Mouse (Mus musculus): ENCODE measurements around the gene Myoz1. TPM values are rescaled to one million over a fixed set of nuclear protein-coding genes. Genes with fewer than 3 reads are reported as not detected.

Myoz1 gene
- total RNA-seq, 2 experiments from 2014 or later: not detected

DNA sequence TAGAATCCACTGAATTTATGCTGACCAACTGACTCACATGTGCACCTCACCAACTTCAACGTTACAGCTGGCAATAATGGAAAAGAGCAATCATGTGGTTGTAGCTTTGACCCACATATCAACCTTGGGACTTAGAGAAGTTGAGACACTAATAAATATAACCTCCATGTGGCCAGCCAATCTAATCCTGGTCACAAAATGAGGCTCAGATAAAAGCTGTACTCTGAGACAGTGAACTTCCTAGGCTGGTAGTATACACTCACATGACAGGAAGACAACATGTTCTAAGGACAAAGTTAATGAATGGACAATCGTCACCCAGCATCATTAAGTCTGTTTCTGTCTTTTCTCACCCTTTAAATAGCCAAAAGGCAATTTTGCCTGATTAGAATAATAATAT is 29.9 kb downstream of the Myoz1 start:
- TF ChIP-seq CTCF (IDR thresholded peaks at IDR 0.05): no peak
- no peak overlapping the region for H3K4me3 ChIP-seq
- intact Hi-C loops (cut with DNase I): no loop called here

DNA sequence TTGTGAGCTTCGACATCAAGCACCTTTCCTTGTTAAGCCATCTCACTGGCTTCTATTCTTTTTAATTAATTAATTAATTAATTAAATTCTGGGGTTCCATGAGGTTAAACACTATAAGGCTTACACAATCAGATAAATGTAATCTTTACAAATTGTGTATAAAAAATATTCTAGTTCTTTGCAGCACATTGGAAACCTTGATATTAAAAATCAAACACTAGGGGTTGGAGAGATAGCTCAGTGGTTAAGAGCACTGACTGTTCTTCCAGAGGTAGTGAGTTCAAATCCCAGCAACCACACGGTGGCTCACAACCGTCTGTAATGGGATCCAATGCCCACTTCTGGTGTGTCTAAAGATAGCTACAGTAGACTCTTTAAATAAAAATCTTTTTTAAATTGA is 33.4 kb downstream of the Myoz1 start:
- H3K27ac ChIP-seq: no peak overlapping the region
- intact Hi-C loops (cut with DNase I): loop anchor here (5.0 kb wide), 1 partner anchor 46 kb away; no protein-coding TSS in a partner anchor

More for the DNA sequence above, 29.9 kb downstream of the Myoz1 start:
- H3K27ac ChIP-seq: no peak overlapping the region
- DNase-seq (ENCODE audit: extremely low spot score in 1 of 2, low spot score in 2 of 2): no peak

DNA sequence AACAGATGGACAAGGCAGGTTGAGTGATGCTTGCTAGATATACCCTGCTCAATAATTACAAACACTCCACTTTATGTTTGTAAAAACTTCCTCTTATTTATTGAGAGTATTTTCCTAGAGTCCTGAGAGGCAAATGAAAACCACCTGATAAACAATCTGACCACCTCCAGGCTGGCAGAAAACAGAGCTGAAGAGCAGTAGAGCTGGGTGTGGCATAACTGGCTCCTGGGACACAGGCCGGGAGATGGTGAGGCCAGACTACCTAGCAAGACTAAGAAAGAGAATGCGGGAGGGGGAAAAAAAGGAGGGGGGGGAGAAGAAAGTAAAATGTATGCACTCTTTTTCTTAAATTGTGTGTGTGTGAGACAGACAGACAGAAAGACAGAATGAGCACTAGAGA is 33.9 kb downstream of the Myoz1 start:
- no peak for TF ChIP-seq CTCF (IDR thresholded peaks at IDR 0.05)
- no peak for DNase-seq (ENCODE audit: extremely low spot score in 1 of 2, low spot score in 2 of 2)
- intact Hi-C loops (cut with DNase I): loop anchor here (5.0 kb wide), 1 partner anchor 45 kb away; no protein-coding TSS in a partner anchor
- H3K27ac ChIP-seq: no peak overlapping the region
- H3K4me3 ChIP-seq: no peak overlapping the region

More for the DNA sequence above, 33.4 kb downstream of the Myoz1 start:
- no peak overlapping the region for H3K4me3 ChIP-seq
- no peak for TF ChIP-seq CTCF (IDR thresholded peaks at IDR 0.05)
- no peak for DNase-seq (ENCODE audit: extremely low spot score in 1 of 2, low spot score in 2 of 2)

DNA sequence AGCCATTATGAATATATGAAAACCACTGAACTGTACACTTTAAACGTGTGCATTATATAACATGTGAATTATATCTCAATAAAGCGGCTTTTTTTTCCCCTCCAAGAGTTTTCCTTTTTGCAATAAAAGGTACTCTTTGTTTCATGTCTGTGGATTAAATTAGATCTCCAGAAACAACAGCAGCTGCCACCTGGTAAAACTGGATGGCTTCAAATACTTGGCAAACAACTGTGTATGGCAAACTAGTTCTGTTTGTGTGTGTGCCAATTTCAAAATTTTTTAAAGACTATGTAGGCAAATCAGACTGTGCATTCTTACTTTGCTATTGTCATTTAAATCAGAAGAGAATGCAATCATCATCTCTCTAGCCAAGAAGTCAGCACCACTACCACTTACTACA is 34.4 kb downstream of the Myoz1 start:
- no peak for DNase-seq (ENCODE audit: extremely low spot score in 1 of 2, low spot score in 2 of 2)
- Histone ChIP-seq H3K4me3 (no peak overlapping the region), H3K27ac (no peak overlapping the region; the same call in 1 of the 2 replicates)
- TF ChIP-seq CTCF (IDR thresholded peaks at IDR 0.05): no peak
- intact Hi-C loops (cut with DNase I): loop anchor here (5.0 kb wide), 1 partner anchor 45 kb away; no protein-coding TSS in a partner anchor

DNA sequence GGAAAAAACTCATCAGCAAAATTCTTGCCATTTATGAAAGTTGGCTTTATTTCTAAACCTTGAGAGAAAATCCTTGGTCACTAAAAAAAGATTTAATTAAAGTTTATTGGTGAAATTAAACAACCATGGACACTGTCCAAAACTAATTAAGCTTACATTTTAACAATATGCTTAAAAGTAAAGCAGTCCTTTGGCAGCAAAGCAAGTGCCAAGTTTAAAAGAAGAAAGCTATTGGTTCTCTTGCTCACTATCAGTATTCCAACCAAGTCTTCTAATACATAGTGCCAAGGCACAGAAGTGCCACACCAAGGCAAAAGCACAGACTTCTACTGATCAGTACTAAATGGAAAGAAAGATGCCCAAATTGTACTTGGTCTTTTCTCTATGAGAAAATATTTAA is 37.2 kb downstream of the Myoz1 start:
- peak overlapping the region; percentile 30 for H3K4me3 ChIP-seq
- DNase-seq (ENCODE audit: extremely low spot score in 1 of 2, low spot score in 2 of 2): no peak
- no peak for TF ChIP-seq CTCF (IDR thresholded peaks at IDR 0.05)
- intact Hi-C loops (cut with DNase I): no loop called here
- H3K27ac ChIP-seq: peak overlapping the region; percentile 83

DNA sequence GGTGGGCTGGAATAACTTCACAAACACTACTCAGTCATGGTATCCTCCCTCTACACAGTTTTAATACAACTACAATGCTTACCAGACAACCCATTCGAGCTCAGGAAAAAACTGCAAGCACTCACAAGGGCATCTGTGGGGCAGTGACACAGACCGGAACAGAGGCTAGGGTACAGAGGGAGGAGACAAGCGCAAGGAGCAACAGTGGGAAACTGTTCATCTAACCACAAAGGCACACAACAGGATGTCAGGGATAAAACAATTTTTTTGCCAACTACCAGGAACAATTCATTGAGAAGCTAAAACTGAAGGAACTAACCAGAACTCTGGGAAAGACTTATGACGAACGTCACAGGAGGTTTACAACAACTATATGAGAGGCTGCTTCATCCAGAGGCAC is 38.1 kb downstream of the Myoz1 start:
- no peak for DNase-seq (ENCODE audit: extremely low spot score in 1 of 2, low spot score in 2 of 2)
- no peak for TF ChIP-seq CTCF (IDR thresholded peaks at IDR 0.05)
- Histone ChIP-seq H3K27ac (peak overlapping the region; percentile 83), H3K4me3 (peak overlapping the region; percentile 30)
- intact Hi-C loops (cut with DNase I): no loop called here

DNA sequence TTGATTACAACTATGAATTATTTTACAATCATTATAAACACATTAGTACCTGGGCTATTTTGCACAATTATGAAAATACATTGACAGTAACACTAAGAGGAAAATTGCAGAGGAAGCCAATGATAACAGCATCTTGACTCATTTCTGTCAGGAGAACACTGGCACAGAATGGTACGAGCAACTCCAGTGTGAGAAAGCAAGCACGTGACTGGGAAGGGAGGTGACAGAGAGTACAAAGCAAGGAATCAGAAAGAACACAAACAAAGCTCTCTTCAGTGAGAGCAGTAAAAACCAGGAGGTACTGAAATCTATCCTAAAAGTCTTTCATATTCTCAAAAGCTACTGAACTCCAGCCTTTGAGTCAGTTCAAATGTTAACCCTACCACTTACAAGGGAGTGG is 39.9 kb downstream of the Myoz1 start:
- intact Hi-C loops (cut with DNase I): loop anchor here (2.0 kb wide), 1 partner anchor 20 kb away; no protein-coding TSS in a partner anchor
- Histone ChIP-seq H3K4me3 (peak overlapping the region; percentile 30), H3K27ac (peak overlapping the region; percentile 83)
- DNase-seq (ENCODE audit: extremely low spot score in 1 of 2, low spot score in 2 of 2): peak in 1 of 2 experiments; percentile 17
- TF ChIP-seq CTCF (IDR thresholded peaks at IDR 0.05): no peak

DNA sequence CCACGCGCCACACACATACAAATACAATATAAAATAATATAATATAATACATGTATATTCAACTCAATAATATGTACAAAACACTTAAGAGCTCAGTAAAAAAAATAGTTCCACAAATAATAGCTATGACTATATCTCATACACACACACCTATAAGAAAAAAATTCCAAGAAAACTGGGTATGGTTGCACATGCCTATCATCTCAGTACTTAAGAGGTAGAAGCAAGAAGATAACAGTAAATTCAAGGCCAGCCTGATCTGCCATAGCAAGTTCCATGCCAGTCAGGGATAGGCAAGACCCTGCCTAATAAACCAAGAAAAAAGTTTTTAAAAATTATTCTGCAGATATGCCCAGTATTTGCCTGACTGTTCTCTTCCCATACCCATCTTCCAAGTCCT is 41.3 kb downstream of the Myoz1 start:
- no peak overlapping the region for H3K4me3 ChIP-seq
- no peak for TF ChIP-seq CTCF (IDR thresholded peaks at IDR 0.05)
- H3K27ac ChIP-seq: peak overlapping the region; percentile 9; the same call in 1 of the 2 replicates
- intact Hi-C loops (cut with DNase I): no loop called here
- no peak for DNase-seq (ENCODE audit: extremely low spot score in 1 of 2, low spot score in 2 of 2)

DNA sequence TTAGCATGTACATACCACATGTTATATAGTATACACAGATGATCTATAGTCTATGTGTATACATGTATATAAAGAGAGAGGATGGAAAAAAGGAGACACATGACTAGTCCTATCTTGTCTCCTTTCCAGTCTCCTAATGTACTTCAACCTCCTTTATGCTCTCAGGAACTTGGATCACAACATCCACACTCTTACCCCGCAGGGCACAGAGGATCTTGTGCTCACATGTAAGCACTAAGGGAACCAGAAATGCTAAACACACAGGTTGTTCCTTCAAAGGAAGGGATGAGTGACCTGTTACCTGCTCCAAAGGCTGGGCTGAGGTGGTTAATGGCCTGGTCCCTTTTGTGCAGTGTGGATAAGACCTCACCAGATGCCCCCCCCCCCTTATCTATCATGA is 43.5 kb downstream of the Myoz1 start:
- no peak overlapping the region for H3K4me3 ChIP-seq
- no peak for TF ChIP-seq CTCF (IDR thresholded peaks at IDR 0.05)
- no peak overlapping the region for H3K27ac ChIP-seq
- no peak for DNase-seq (ENCODE audit: extremely low spot score in 1 of 2, low spot score in 2 of 2)
- intact Hi-C loops (cut with DNase I): no loop called here

DNA sequence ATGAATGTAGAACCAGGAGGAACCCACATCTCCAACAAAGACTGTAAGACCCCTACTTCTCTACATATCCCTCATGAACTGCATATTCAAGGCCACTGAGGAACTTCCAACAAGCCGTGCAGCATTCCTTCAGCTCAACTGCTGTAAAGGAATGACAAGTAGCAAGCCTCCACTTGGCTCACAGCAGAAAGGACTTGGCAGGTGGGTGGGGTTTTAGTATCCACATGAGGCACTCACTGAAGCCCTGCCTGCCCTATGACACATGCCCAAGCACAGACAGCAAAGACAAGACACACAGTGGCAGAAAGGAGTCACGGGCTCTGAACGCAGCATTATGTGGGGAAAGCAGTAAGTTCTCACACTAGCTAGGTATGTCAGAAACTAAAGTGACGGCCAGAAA is 46.2 kb downstream of the Myoz1 start:
- H3K27ac ChIP-seq: no peak overlapping the region
- intact Hi-C loops (cut with DNase I): no loop called here
- no peak for DNase-seq (ENCODE audit: extremely low spot score in 1 of 2, low spot score in 2 of 2)

DNA sequence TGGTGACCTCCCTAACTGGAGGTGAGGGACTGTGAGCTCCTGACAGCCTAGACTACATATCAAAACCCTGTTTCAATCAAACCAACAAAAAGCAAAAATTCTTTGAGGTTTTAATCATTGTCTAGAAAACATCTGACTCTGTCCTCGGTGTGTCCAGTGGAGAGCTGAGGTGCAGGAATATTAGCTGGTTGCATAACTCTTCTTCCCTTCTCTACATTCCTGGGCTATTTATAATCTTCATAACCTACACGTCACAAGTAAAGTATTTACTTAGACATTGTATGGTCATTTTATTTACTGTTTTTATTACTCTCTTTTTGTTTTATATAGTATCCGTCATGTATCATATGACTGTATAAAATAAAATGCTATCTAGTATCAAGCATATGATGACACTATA is 46.8 kb downstream of the Myoz1 start:
- intact Hi-C loops (cut with DNase I): no loop called here
- DNase-seq (ENCODE audit: extremely low spot score in 1 of 2, low spot score in 2 of 2): no peak
- TF ChIP-seq CTCF (IDR thresholded peaks at IDR 0.05): no peak
- no peak overlapping the region for H3K4me3 ChIP-seq
- no peak overlapping the region for H3K27ac ChIP-seq

More for the DNA sequence above, 46.2 kb downstream of the Myoz1 start:
- no peak overlapping the region for H3K4me3 ChIP-seq
- no peak for TF ChIP-seq CTCF (IDR thresholded peaks at IDR 0.05)

DNA sequence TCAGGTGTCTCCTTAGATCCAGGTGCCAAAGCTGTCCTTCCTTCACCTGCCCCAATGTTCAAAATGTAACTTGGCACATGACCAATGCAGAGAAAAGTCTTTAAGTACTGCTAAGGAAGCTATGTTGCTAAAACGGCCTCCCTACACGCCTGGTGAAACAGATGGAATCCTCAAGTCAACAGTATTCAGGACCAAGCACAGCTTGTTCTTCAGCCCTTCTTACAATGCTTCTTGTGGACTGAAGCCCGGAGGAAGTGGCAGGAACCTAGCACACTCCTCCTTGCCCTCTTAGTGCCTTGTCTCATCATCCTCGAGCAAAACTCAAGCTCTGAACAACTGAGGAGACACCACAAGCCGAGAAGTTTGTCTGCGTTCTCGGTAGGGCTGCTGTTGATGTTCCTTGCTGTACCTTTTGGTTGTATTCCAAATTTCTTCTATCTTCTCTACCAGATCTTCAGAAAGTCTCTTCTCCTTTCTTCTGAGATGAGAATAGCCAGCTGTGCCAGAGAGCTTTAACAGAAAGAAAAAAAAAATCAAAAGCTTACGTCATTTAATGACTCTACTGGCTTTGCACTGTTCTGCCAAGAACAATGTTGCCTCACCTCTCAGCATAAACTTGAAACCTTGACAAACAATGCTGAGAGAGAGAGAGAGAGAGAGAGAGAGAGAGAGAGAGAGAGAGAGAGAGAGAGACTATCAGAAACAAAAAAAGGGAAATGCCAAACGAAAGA is 48.8 kb downstream of the Myoz1 start:
- peak overlapping the region; percentile 25 for H3K4me3 ChIP-seq
- TF ChIP-seq CTCF (IDR thresholded peaks at IDR 0.05): no peak
- intact Hi-C loops (cut with DNase I): no loop called here
- no peak for DNase-seq (ENCODE audit: extremely low spot score in 1 of 2, low spot score in 2 of 2)
- H3K27ac ChIP-seq: peak overlapping the region; percentile 45

DNA sequence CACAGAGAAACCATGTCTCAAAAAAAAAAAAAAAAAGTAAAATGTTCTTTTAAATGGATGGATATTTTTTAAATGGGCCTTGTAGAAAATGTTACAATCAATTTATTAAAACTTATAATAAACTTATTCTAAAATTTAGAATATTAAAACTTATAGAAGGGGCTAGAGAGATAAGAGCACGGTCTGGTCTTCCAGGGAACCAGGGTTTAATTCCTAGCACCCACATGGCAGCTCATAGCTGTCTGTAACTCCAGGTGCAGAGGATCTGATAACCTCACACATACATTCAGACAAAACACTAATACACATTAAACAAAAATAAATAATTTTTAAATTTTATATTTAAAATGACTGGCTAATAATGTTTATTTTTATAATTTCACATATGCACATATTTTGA is 55.1 kb downstream of the Myoz1 start:
- intact Hi-C loops (cut with DNase I): no loop called here
- no peak for TF ChIP-seq CTCF (IDR thresholded peaks at IDR 0.05)
- DNase-seq (ENCODE audit: extremely low spot score in 1 of 2, low spot score in 2 of 2): no peak
- Histone ChIP-seq H3K27ac (no peak overlapping the region), H3K4me3 (no peak overlapping the region)

Data from left cerebral cortex, adult 2 months (tissue).